Mouse (Mus musculus) intestine, postnatal 0 days (tissue): Measurements from ENCODE around the gene Socs4. TPM values are rescaled to one million over a fixed set of nuclear protein-coding genes. Genes with fewer than 3 reads are reported as not detected.

Source experiments
- ATAC-seq: fragments of 200-750 bp; cut with Nextera tagmentation; 2 replicates; pipeline ENCODE4 v1.8.0; 2017; ENCODE audit warnings: mild to moderate bottlenecking, moderate TSS enrichment, moderate library complexity
- H3K27ac ChIP-seq: fragments of 300-500 bp; sonication (generic); 2 replicates; pipeline ENCODE4 v1.5.1; 2014; ENCODE audit warnings: mild to moderate bottlenecking, low read depth, low read length, moderate library complexity
- H3K27me3 ChIP-seq: fragments of 300-500 bp; sonication (generic); replicated peaks from 2 replicates; pipeline ENCODE4 v1.6.1; 2014; ENCODE audit warnings: low read length, mixed read lengths; ENCODE audit not compliant: control insufficient read depth, insufficient read depth
- H3K36me3 ChIP-seq: fragments of 300-500 bp; sonication (generic); 2 replicates; pipeline ENCODE4 v1.6.1; 2014; ENCODE audit warnings: mild to moderate bottlenecking, moderate library complexity; ENCODE audit not compliant: control insufficient read depth, insufficient read depth
- H3K4me1 ChIP-seq: fragments of 300-500 bp; sonication (generic); replicated peaks from 2 replicates; pipeline ENCODE4 v1.6.1; 2014; ENCODE audit warnings: antibody characterized with exemption, low read length, mixed read lengths; ENCODE audit not compliant: control insufficient read depth, insufficient read depth
- H3K4me2 ChIP-seq: fragments of 300-500 bp; sonication (generic); replicated peaks from 2 replicates; pipeline ENCODE4 v1.6.1; 2014; ENCODE audit warnings: low read depth, mild to moderate bottlenecking, moderate library complexity
- H3K4me3 ChIP-seq: fragments of 300-500 bp; sonication (generic); 2 replicates; pipeline ENCODE4 v1.5.1; 2014; ENCODE audit warnings: low read depth, low read length
- H3K9ac ChIP-seq: fragments of 300-500 bp; sonication (generic); 2 replicates; pipeline ENCODE4 v1.6.1; 2014; ENCODE audit warnings: mild to moderate bottlenecking, low read depth, low read length
- H3K9me3 ChIP-seq: fragments of 300-500 bp; sonication (generic); 2 replicates; pipeline ENCODE4 v1.6.1; 2016; ENCODE audit warnings: mixed run types; ENCODE audit not compliant: control insufficient read depth
- CTCF ChIP-seq: sonication (generic); IDR thresholded peaks from 2 replicates; pipeline ENCODE4 v1.5.1; 2016; ENCODE audit warnings: low read depth, mild to moderate bottlenecking, control low read depth, antibody characterized with exemption, moderate library complexity
- WGBS: fragments of 180-500 bp; shearing (Covaris S2); extraction: QIAGEN DNeasy Blood & Tissue Kit; methylation state at CpG from one replicate; pipeline ENCODE4 v1.1.7; 2014; 5-methylcytosine and 5-hydroxymethylcytosine counted together
- polyA plus RNA-seq: library from polyadenylated mRNA; unstranded; fragments of >200 nt; fragmentation: Nextera tagmentation; extraction: Ambion mirVana; gene quantifications from 2 replicates; pipeline ENCODE4 v1.2.1, GENCODE M21; 2015

Gene Socs4
- polyA plus RNA-seq, 1 experiment from 2014 or later, result 4.3 TPM

DNA sequence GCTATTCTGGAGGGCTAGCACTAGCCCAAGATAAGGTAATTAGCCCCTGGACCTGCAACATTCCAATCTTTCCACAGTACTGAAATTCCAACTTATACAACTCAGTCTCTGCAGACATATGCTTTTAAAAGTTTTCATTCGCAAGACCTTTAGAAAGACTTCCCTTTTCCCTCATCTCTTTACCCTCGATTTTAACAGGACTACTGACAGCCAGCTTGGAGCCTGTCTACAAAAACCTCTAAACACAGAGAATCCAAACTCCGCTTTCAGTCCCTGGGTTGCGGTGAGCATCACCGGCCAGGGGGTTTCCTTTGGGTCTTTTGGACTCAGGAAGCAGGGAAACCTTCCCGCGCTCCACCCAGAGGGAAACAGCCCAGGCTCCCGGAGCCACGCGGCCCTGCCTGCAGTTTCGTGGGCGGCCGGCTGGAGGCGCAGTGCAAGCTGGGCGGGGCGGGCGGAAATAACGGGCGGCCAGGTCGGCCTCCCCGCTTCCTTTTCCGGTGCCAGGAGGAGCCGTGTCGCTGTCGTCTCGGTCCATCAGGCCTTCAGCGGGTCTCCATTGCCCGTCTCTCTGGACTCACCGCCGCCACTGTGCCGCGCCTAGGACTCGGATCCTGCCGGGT, 21.2 kb downstream of the Socs4 start, which contains the start of gene Mapk1ip1l:
Mapk1ip1l (plus strand) TSS at position 482 of the 623 bp plus-strand sequence.
- Histone ChIP-seq H3K27me3 (no peaks in the 10 kb centered on the region), H3K4me3 (peak within 1 kb of the TSS; percentile 88), H3K9ac (peak within 1 kb of the TSS; percentile 98), H3K4me1 (no peaks in the 10 kb centered on the region), H3K36me3 (peaks cover 5% of the 10 kb centered on the region; the same call in 1 of the 2 replicates), H3K9me3 (no peaks in the 10 kb centered on the region), H3K4me2 (peak within 1 kb of the TSS; percentile 78), H3K27ac (peak within 1 kb of the TSS; percentile 96)
- under 1% methylated on average over 34 of the region's 34 CpGs for WGBS
- ATAC-seq, result peak; percentile 76
- peak; percentile 99 for TF ChIP-seq CTCF

DNA sequence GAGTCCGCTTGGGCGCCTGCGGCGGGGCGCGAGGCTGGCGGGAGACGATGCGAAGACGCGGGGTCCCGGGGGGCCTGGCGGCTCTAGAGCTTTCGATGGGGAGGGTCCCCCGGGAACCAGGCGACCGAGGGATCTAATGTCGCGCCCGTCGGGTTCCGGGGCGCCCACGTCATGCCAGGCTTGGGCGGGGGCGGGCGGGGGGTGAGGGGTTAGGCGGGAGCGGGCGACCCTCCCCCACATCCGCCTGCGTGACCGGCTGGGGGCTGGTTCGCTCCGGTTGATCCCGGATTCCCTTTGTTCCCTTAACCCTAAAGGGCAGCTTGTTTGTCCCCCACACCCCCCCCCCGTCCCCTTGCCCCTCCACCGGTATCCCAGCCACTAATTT, 21.7 kb downstream of the Socs4 start:
- Histone ChIP-seq H3K9ac (peak overlapping the region; percentile 98), H3K36me3 (peaks cover 5% of the 10 kb centered on the region; the same call in 1 of the 2 replicates), H3K27ac (peak overlapping the region; percentile 96), H3K9me3 (no peaks in the 10 kb centered on the region), H3K4me1 (no peaks in the 10 kb centered on the region), H3K27me3 (no peaks in the 10 kb centered on the region), H3K4me2 (peak overlapping the region; percentile 78), H3K4me3 (peak overlapping the region; percentile 88)
- ATAC-seq, result peak; percentile 26
- no peak for TF ChIP-seq CTCF
- under 1% methylated on average over 34 of the region's 38 CpGs for WGBS

DNA sequence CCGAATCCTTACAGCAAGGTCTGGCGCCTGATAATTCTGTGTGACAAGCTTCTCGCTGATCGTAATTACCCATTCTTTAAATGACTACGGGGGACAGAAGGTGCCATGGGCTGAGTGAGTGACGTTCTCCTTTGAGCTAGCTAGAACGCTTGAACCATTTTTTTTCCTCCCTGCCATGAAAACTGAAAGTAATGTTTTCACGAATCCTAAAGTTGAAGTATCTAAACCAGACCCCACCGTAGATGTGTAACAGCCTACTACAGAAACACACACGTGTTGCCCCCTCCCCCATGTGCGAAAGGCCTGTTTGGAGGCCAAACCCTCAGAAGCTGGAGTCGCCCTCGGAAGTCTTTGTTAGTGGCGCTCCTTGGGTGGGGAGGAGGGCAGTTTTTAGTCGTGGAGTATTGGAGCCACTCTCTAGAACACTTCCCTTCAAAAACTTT, 22.1 kb downstream of the Socs4 start:
- Histone ChIP-seq H3K9ac (peak overlapping the region; percentile 98), H3K4me3 (peak overlapping the region; percentile 88), H3K36me3 (peaks cover 5% of the 10 kb centered on the region; the same call in 1 of the 2 replicates), H3K27ac (peak overlapping the region; percentile 96), H3K27me3 (no peaks in the 10 kb centered on the region), H3K9me3 (no peaks in the 10 kb centered on the region), H3K4me1 (no peaks in the 10 kb centered on the region), H3K4me2 (peak overlapping the region; percentile 78)
- TF ChIP-seq CTCF, result no peak
- under 1% methylated on average over 15 of the region's 15 CpGs for WGBS
- peak; percentile 12; the same call in 1 of the 2 replicates for ATAC-seq

DNA sequence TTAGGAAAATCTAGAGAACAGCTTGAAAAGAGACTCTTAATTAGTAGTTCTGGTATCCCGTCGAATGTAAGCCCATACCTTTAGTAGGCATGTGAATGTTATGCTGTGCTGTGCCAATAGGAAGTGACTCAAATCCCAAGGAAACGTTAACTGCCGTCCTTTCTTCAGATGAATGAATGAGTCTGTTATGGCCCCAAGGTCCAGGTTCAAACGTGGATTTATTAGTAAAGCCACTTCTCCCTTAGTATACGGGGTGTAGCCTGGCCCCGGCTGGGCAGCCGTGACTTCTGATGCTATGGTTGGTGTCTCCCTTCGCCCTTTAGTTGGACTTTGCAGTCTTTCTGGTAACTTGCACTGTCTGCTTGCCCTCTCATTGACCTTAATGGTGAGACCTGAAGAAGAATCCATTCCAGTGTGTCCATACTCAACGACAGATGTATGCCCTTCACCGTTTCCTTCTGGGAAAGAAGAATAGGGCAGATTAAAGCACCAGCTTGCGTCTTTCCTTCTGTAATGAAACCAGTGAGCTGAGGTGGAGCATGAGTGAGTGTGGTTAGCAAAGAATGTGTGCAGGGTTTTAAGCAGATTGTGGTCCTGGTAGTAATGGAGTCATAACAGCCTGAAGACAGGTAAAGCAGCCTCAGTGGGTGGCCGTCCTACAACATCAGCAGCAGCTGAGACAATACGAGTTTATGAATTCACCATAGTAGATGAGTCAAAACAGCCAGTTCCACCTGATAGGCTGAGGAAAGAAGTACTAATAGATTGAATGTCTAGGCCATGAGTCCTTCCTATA, 26.4 kb downstream of the Socs4 start:
- H3K27me3 ChIP-seq, result no peaks in the 10 kb centered on the region
- WGBS, result 59% methylated on average over 14 of the region's 14 CpGs

DNA sequence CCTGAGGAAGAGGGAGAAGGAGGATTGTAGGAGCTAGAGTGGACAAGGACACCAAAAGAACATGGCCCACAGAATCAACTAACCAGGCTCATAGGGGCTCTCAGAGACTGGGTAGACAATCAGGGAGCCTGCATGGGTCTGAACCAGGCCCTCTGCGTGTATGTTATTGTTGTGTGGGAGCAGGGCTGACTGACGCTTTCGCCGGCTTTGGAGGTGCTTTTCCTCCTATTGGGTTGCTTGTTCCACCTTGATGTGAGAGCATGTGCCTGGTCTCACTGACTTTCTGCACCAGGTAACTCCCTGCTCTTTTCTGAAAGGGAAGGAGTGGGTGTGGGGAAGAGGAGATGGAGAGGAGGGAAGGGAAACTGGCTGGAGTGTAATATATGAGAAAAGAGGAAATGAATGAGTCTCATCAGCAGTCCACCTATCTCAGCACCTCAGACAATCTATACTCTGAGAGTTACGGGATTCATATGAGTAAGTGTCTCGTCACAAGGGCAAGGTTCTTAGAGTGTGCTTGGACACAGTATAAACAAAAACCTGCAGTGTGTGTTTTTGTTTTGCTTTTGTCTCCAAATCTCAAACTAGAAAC, 28.2 kb downstream of the Socs4 start:
- Histone ChIP-seq H3K9ac (no peak overlapping the region), H3K4me3 (no peak overlapping the region), H3K27me3 (no peaks in the 10 kb centered on the region), H3K4me2 (no peak overlapping the region), H3K36me3 (peaks cover 11% of the 10 kb centered on the region), H3K27ac (no peak overlapping the region), H3K9me3 (no peaks in the 10 kb centered on the region), H3K4me1 (peaks cover 8% of the 10 kb centered on the region; the same call in 1 of the 2 replicates)
- no peak for TF ChIP-seq CTCF
- ATAC-seq, result peak; percentile 36; the same call in 1 of the 2 replicates
- WGBS, result 73% methylated on average over 6 of the region's 6 CpGs

More for the DNA sequence above, 26.4 kb downstream of the Socs4 start:
- no peak for TF ChIP-seq CTCF
- H3K4me3 ChIP-seq, result no peak overlapping the region
- no peaks in the 10 kb centered on the region for H3K9me3 ChIP-seq
- no peak overlapping the region for H3K9ac ChIP-seq
- peaks cover 8% of the 10 kb centered on the region; the same call in 1 of the 2 replicates for H3K4me1 ChIP-seq
- ATAC-seq, result no peak
- peaks cover 5% of the 10 kb centered on the region; the same call in 1 of the 2 replicates for H3K36me3 ChIP-seq
- H3K4me2 ChIP-seq, result 0 out of 2 replicates have a peak overlapping the region, but pooled peaks have one; percentile 6
- peak overlapping the region; percentile 60 for H3K27ac ChIP-seq

DNA sequence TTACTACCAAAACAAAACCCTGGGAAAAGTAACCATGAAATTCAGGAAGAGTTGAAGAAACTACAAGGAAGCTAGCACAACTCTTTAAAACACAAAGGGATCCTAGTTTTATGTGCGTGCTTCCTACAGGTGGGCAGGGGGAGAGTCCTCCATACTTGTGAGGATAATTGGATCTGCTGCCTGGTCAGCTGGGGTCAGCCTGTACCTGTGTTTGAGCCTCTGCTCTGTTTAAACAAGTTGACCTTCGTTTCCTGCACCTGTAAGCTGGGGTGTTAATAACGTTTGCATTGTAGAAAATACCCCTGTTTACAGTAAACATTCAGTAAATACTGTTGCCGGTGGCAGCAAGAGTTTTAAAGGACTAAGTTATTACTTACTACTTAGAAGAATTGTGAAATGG, 29.2 kb downstream of the Socs4 start:
- 74% methylated on average over 4 of the region's 4 CpGs for WGBS
- TF ChIP-seq CTCF, result no peak
- H3K27ac ChIP-seq, result peak overlapping the region; percentile 23; the same call in 1 of the 2 replicates

More for the DNA sequence above, 29.2 kb downstream of the Socs4 start:
- H3K9me3 ChIP-seq, result no peaks in the 10 kb centered on the region
- H3K27me3 ChIP-seq, result no peaks in the 10 kb centered on the region
- no peak overlapping the region for H3K4me2 ChIP-seq
- H3K9ac ChIP-seq, result no peak overlapping the region
- peaks cover 8% of the 10 kb centered on the region; the same call in 1 of the 2 replicates for H3K4me1 ChIP-seq
- ATAC-seq, result no peak
- no peak overlapping the region for H3K4me3 ChIP-seq
- peaks cover 19% of the 10 kb centered on the region for H3K36me3 ChIP-seq
